Mouse (Mus musculus) midbrain, postnatal 0 days (tissue): ENCODE data around the gene Sirt6. TPM values are rescaled to one million over a fixed set of nuclear protein-coding genes. Genes with fewer than 3 reads are reported as not detected.
A peak's percentile ranks its signal among the peaks of the same experiment; 100 is the strongest.

Experiments used
- ATAC-seq: fragments of 200-750 bp; cut with Nextera tagmentation; 2 replicates; pipeline ENCODE4 v1.8.0; 2017; ENCODE audit warnings: moderate number of reproducible peaks, mild to moderate bottlenecking, moderate TSS enrichment, moderate library complexity; ENCODE audit not compliant: low FRiP score
- DNase-seq: peaks from one replicate; pipeline ENCODE4 v3.0.0-alpha.2; 2015; ENCODE audit warnings: low spot score
- H3K27ac ChIP-seq: fragments of 300-500 bp; sonication (generic); 2 replicates; pipeline ENCODE4 v1.5.1; 2014; ENCODE audit warnings: low read depth, mild to moderate bottlenecking, low read length, mixed read lengths
- H3K27me3 ChIP-seq: fragments of 300-500 bp; sonication (generic); 2 replicates; pipeline ENCODE4 v1.6.1; 2014; ENCODE audit warnings: low read length, control low read depth, mixed read lengths; ENCODE audit not compliant: insufficient read depth
- H3K36me3 ChIP-seq: fragments of 300-500 bp; sonication (generic); 2 replicates; pipeline ENCODE4 v1.6.1; 2014; ENCODE audit warnings: low read length, control low read depth, mixed read lengths; ENCODE audit not compliant: insufficient read depth
- H3K4me1 ChIP-seq: fragments of 300-500 bp; sonication (generic); 2 replicates; pipeline ENCODE4 v1.6.1; 2014; ENCODE audit warnings: mild to moderate bottlenecking, control low read depth, antibody characterized with exemption, low read length, mixed read lengths; ENCODE audit not compliant: insufficient read depth
- H3K4me2 ChIP-seq: fragments of 300-500 bp; sonication (generic); 2 replicates; pipeline ENCODE4 v1.6.1; 2014; ENCODE audit warnings: low read depth, mild to moderate bottlenecking, low read length, mixed read lengths; ENCODE audit not compliant: poor library complexity, severe bottlenecking
- H3K4me3 ChIP-seq: fragments of 300-500 bp; sonication (generic); 2 replicates; pipeline ENCODE4 v1.5.1; 2014; ENCODE audit warnings: low read depth, mild to moderate bottlenecking, low read length, moderate library complexity
- H3K9ac ChIP-seq: fragments of 300-500 bp; sonication (generic); replicated peaks from 2 replicates; pipeline ENCODE4 v1.6.1; 2014; ENCODE audit warnings: mild to moderate bottlenecking, low read length, moderate library complexity, mixed read lengths; ENCODE audit not compliant: poor library complexity, severe bottlenecking
- H3K9me3 ChIP-seq: fragments of 300-500 bp; sonication (generic); 2 replicates; pipeline ENCODE4 v1.6.1; 2016; ENCODE audit warnings: low read length, control low read depth
- CTCF ChIP-seq: IDR thresholded peaks from 2 replicates; pipeline ENCODE4 v1.5.1; 2016; ENCODE audit warnings: antibody characterized with exemption, mild to moderate bottlenecking
- WGBS: fragments of 180-500 bp; shearing (Covaris S2); extraction: QIAGEN DNeasy Blood & Tissue Kit; methylation state at CpG from one replicate; pipeline ENCODE4 v1.1.7; 2014; 5-methylcytosine and 5-hydroxymethylcytosine counted together
- polyA plus RNA-seq: library from polyadenylated mRNA; unstranded; fragments of >200 nt; fragmentation: Nextera tagmentation; extraction: Ambion mirVana; gene quantifications from 2 replicates; pipeline ENCODE4 v1.2.1, GENCODE M21; 2015
- total RNA-seq: library from RNA; depleted of rRNA; stranded (reverse); fragments of >200 nt; gene quantifications from 2 replicates; pipeline ENCODE4 v1.2.3, GENCODE M21; 2014; rRNA removed

The Sirt6 gene
- total and polyA plus RNA-seq, 2 experiments from 2014 or later = 33.8 to 41.0 TPM

GRCm38 (mm10) chr10:81574081-81575056, 53.2 kb downstream of the Sirt6 start, which contains the start of gene Tle2:
Gene Tle2 (plus strand): TSS chr10:81574561.
- peaks cover 9% of the 10 kb centered on the region for H3K4me1 ChIP-seq
- H3K9me3 ChIP-seq = no peaks in the 10 kb centered on the region
- peak within 1 kb of the TSS; percentile 66 for H3K4me3 ChIP-seq
- peak within 1 kb of the TSS; percentile 82 for H3K4me2 ChIP-seq
- peak; percentile 28; the same call in 1 of the 2 replicates for TF ChIP-seq CTCF
- peaks cover 15% of the 10 kb centered on the region for H3K27me3 ChIP-seq
- H3K36me3 ChIP-seq = no peaks in the 10 kb centered on the region
- ATAC-seq (no peak), DNase-seq (no peak)
- H3K27ac ChIP-seq = no peak within 1 kb of the TSS
- WGBS = 24% methylated on average over 10 of the region's 10 CpGs
- peak within 1 kb of the TSS; percentile 58 for H3K9ac ChIP-seq

DNA sequence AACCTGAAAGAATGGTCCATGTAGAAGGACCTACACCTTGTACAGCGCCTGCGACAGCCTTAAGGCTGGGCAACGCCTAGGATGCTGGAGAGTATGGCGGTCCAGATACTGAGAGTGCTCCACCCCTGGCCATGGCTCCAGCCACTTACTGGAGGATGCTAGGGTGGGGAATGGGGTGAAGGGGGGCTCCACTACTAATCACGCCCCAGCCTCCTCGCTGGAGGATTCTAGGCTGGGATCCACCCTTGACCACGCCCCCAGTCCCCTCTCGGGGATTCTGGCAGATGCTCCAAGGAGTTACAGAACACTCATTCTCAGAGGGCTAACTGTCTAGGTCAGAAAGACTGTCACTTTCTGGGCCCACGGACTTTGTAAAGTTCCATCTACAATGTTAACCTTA, 54.6 kb downstream of the Sirt6 start:
- no peak for ATAC-seq
- H3K4me3 ChIP-seq = no peak overlapping the region
- WGBS = 19% methylated on average over 9 of the region's 9 CpGs
- peaks cover 15% of the 10 kb centered on the region for H3K27me3 ChIP-seq
- H3K9ac ChIP-seq = no peak overlapping the region
- no peak for DNase-seq
- no peaks in the 10 kb centered on the region for H3K9me3 ChIP-seq
- no peak overlapping the region for H3K4me2 ChIP-seq
- H3K4me1 ChIP-seq = peaks cover 9% of the 10 kb centered on the region
- no peaks in the 10 kb centered on the region for H3K36me3 ChIP-seq
- no peak for TF ChIP-seq CTCF
- no peak overlapping the region for H3K27ac ChIP-seq

DNA sequence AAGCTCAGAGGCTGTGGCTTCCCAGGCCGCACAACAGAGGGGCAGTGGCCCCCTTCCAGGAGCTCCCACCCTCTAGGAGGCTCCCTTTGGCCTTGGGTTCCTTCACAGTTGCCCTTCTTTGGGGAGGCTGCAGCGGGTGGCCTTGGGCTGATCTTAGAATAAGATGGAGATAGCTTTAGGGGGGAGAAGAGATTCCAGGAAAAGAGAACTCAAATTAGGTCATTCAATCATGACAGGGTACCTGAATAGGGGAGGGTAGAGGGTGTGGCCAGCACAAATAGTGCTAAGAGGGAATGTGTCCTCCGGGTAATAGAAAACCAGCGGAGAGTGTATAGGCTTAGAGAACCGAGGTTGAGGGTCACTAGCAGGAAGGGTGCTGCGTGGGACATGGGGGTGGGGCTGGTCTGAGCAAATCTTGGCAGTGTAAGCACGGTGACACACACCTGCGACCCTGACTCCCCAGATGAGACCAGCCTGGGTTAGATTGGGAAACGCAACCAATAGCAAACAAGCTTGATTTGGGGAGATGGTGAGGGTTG, 55.4 kb downstream of the Sirt6 start:
- no peak for TF ChIP-seq CTCF
- H3K9ac ChIP-seq = no peak overlapping the region
- no peak for ATAC-seq

More for the DNA sequence above, 55.4 kb downstream of the Sirt6 start:
- Histone ChIP-seq H3K4me3 (peak overlapping the region; percentile 9), H3K36me3 (no peaks in the 10 kb centered on the region), H3K27me3 (peaks cover 17% of the 10 kb centered on the region), H3K27ac (no peak overlapping the region), H3K4me2 (peak overlapping the region; percentile 36), H3K9me3 (no peaks in the 10 kb centered on the region), H3K4me1 (peaks cover 9% of the 10 kb centered on the region)
- 6% methylated on average over 9 of the region's 9 CpGs for WGBS
- DNase-seq = no peak

Other genes with a start within 250 kb of the Sirt6 start
- gene Fzr1, start 249.3 kb downstream of the Sirt6 start, total RNA-seq = 92.6 and 98.3 TPM in 2 replicates
- 147 and 149 TPM in 2 replicates for gene Fzr1, start 249.3 kb downstream of the Sirt6 start, polyA plus RNA-seq
- 120 and 132 TPM in 2 replicates for gene Dohh, start 243.4 kb downstream of the Sirt6 start, total RNA-seq
- 95.8 and 115 TPM in 2 replicates for gene Dohh, start 243.4 kb downstream of the Sirt6 start, polyA plus RNA-seq
- 0.88 and 2.7 TPM in 2 replicates for gene Gm48551, start 243.3 kb downstream of the Sirt6 start, total RNA-seq
- 5.8 and 10.2 TPM in 2 replicates for gene Gm48551, start 243.3 kb downstream of the Sirt6 start, polyA plus RNA-seq
- gene Gm48552, start 238.8 kb downstream of the Sirt6 start, total RNA-seq = 6.6 TPM in 1 of 2 replicates, not detected in the other
- 1.6 and 3.9 TPM in 2 replicates for gene Gm48552, start 238.8 kb downstream of the Sirt6 start, polyA plus RNA-seq
- 1.5 and 1.7 TPM in 2 replicates for gene Smim24, start 234.7 kb downstream of the Sirt6 start, total RNA-seq
- gene Smim24, start 234.7 kb downstream of the Sirt6 start, polyA plus RNA-seq = 1.1 and 2.0 TPM in 2 replicates
- 16.2 and 17.4 TPM in 2 replicates for gene Nfic, start 172.2 kb downstream of the Sirt6 start, total RNA-seq
- gene Nfic, start 172.2 kb downstream of the Sirt6 start, polyA plus RNA-seq = 19.1 and 21.3 TPM in 2 replicates
- 142 and 206 TPM in 2 replicates for gene Celf5, start 145.1 kb downstream of the Sirt6 start, total RNA-seq
- 61.5 and 74.0 TPM in 2 replicates for gene Celf5, start 145.1 kb downstream of the Sirt6 start, polyA plus RNA-seq
- gene Ncln, start 131.4 kb downstream of the Sirt6 start, total RNA-seq = 83.0 and 93.1 TPM in 2 replicates
- gene Ncln, start 131.4 kb downstream of the Sirt6 start, polyA plus RNA-seq = 58.1 and 63.3 TPM in 2 replicates
- 0.09 and 0.16 TPM in 2 replicates for gene S1pr4, start 127.7 kb downstream of the Sirt6 start, total RNA-seq
- 0.40 and 0.41 TPM in 2 replicates for gene S1pr4, start 127.7 kb downstream of the Sirt6 start, polyA plus RNA-seq
- gene Gna15, start 103.6 kb downstream of the Sirt6 start, total RNA-seq = 0.94 and 2.1 TPM in 2 replicates
- 1.1 and 1.2 TPM in 2 replicates for gene Gna15, start 103.6 kb downstream of the Sirt6 start, polyA plus RNA-seq
- gene Gna11, start 82.6 kb downstream of the Sirt6 start, total RNA-seq = 108 and 130 TPM in 2 replicates
- 107 and 108 TPM in 2 replicates for gene Gna11, start 82.6 kb downstream of the Sirt6 start, polyA plus RNA-seq
- 539 and 662 TPM in 2 replicates for gene Aes, start 68.3 kb downstream of the Sirt6 start, total RNA-seq
- 805 and 854 TPM in 2 replicates for gene Aes, start 68.3 kb downstream of the Sirt6 start, polyA plus RNA-seq
- gene Tle2, start 53.2 kb downstream of the Sirt6 start, total RNA-seq = 31.2 and 35.6 TPM in 2 replicates
- 56.8 and 57.3 TPM in 2 replicates for gene Tle2, start 53.2 kb downstream of the Sirt6 start, polyA plus RNA-seq
- 8.4 and 13.3 TPM in 2 replicates for gene Tle6, start 26.7 kb downstream of the Sirt6 start, total RNA-seq
- gene Tle6, start 26.7 kb downstream of the Sirt6 start, polyA plus RNA-seq = 4.7 and 7.5 TPM in 2 replicates
- gene BC025920, start 21.5 kb downstream of the Sirt6 start, total RNA-seq = 1.2 and 2.6 TPM in 2 replicates
- 0.80 and 1.6 TPM in 2 replicates for gene BC025920, start 21.5 kb downstream of the Sirt6 start, polyA plus RNA-seq
- 93.1 and 100 TPM in 2 replicates for gene Ankrd24, start 743 bp upstream of the Sirt6 start, total RNA-seq
- 14.6 and 14.9 TPM in 2 replicates for gene Ankrd24, start 743 bp upstream of the Sirt6 start, polyA plus RNA-seq
- gene Gm10778, start 21.3 kb upstream of the Sirt6 start, total RNA-seq = 3.3 and 5.3 TPM in 2 replicates
- gene Gm10778, start 21.3 kb upstream of the Sirt6 start, polyA plus RNA-seq = 2.9 and 3.7 TPM in 2 replicates
- 12.6 and 13.0 TPM in 2 replicates for gene Zfp433, start 77.0 kb upstream of the Sirt6 start, total RNA-seq
- 9.4 and 9.8 TPM in 2 replicates for gene Zfp433, start 77.0 kb upstream of the Sirt6 start, polyA plus RNA-seq
- gene Gm3055, start 143.4 kb upstream of the Sirt6 start, total RNA-seq = 15.9 and 41.5 TPM in 2 replicates
- gene Gm3055, start 143.4 kb upstream of the Sirt6 start, polyA plus RNA-seq = 8.7 and 9.8 TPM in 2 replicates
- gene Gm4767, start 184.4 kb upstream of the Sirt6 start, total RNA-seq = 1.1 and 2.4 TPM in 2 replicates
- gene Gm4767, start 184.4 kb upstream of the Sirt6 start, polyA plus RNA-seq = 1.8 and 2.7 TPM in 2 replicates
- 3.2 and 7.5 TPM in 2 replicates for gene Gm32687, start 236.1 kb upstream of the Sirt6 start, total RNA-seq
- 5.8 and 6.8 TPM in 2 replicates for gene Gm32687, start 236.1 kb upstream of the Sirt6 start, polyA plus RNA-seq